Mouse (Mus musculus): ENCODE results near the gene Plekhg3.

Gene Plekhg3

GRCm38 (mm10) chr12:76552321-76552720, 21.6 kb downstream of the Plekhg3 start:
- no peak for DNase-seq (ENCODE audit: low spot score in 2 of 2)

- DNase-seq (ENCODE audit: low spot score in 2 of 2) = no peak
These were observed 22.3 kb downstream of the Plekhg3 start for GRCm38 (mm10) chr12:76552958-76553357.

DNA sequence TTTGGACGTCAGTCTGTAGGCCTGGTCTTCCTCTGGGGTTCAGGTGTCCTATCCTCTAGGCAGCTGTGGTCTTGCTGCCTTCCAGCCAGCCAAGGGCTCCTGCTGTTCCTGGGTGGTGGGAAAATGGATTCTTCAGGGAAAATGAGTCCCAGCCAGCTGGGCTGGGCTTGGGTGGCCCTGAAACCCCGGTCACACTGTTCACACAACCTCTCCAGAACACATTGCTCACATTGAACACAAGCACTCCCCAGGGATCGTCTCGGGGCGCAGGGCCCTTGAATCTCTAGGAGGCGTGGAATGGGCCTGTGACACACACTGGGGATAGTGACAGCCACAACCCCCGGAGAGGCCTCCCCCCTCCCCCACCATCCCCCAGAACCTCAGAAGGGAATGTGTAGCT, 23.2 kb downstream of the Plekhg3 start:
- DNase-seq (ENCODE audit: low spot score in 2 of 2) = no peak

- DNase-seq (ENCODE audit: low spot score in 2 of 2) = no peak
These were observed 23.7 kb downstream of the Plekhg3 start for GRCm38 (mm10) chr12:76554392-76554791.

DNA sequence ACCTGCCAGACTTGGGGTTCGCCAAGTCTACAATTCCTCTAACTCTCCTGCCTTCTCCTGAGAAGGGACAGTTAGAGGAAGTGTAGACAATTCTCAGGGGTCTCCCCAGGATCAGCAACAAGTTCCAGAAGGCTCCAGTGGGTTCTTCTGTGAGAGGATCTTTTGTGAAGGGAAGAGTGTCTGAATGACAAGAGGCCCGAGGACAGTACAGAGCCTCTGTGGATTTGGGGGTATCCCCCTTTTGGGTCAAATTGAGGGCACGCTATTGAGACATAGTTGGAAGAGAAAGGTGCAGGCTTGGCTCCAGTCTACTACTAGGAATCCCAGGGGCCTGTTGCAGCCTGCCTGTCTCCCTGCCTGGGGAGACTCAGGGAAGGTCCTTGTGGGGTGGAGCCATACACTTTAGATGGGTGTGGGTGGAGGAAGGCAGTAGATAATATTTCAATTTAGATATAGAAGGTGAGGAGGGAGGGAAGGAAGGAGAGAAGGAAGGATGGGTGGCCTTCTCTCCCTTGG, 24.2 kb downstream of the Plekhg3 start:
- no peak for DNase-seq (ENCODE audit: low spot score in 2 of 2)

DNA sequence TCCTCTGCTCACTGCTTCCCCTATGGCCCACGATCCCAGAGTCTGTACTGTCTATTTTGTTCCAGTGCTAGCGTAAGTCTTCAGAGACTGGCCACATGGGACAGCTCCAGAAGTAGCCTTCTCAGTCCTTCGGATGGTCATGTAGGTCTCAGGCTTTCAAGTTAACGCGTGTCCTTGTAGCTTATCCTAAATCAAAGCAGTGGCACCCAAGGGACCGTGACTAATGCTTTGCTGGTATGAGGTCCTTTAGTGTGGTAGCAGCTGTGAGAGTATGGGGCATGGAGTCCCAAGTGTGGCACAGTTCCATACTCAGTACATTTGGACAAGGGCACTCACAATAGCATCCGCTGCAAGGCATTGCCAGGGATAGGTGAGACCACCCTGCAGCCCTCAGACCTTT, 25.5 kb downstream of the Plekhg3 start:
- DNase-seq (ENCODE audit: low spot score in 2 of 2) = no peak

GRCm38 (mm10) chr12:76556745-76557389, 26.2 kb downstream of the Plekhg3 start:
- DNase-seq (ENCODE audit: low spot score in 2 of 2) = no peak

- no peak for DNase-seq (ENCODE audit: low spot score in 2 of 2)
These were observed 27.5 kb downstream of the Plekhg3 start for GRCm38 (mm10) chr12:76558206-76558605.

DNA sequence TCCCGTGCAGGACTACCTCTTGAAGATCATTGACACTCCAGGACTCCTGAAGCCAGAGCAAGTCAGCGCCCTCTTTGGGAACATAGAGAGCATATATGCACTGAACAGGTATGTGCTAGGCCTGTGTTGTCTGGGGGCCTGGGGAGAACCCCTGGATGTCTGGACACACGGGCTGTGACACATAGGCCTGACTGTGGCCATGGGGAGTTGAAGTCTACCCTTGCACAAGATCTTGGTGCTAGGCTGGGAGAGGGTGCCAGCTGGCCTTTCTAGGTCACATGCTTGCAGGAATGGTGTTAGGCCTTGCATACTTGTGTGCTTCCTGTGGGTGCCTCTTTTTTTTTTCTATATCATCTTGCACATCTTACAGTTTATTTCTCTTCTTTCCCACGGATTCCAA, 31.5 kb downstream of the Plekhg3 start:
- DNase-seq (ENCODE audit: low spot score in 2 of 2) = no peak

DNA sequence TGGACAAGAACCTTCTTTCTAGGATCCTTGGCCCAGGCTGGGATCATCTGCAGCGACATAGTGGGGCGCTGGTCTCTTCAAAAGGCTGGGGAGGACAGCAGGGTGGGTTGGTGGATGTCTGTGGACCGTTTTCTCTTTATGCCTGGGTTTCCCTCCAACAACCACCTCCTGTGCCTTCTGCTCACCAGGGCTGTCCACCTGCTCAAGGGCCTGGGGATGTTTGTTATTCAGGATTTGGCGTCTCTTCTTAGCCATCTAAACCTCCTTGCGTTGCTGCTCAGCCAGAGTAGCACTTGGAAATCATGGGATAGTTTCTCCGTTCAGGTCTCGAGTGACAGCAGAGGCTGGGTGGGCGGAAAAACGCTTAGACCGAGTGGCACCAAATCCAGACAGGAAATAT, 35.6 kb downstream of the Plekhg3 start:
- DNase-seq (ENCODE audit: low spot score in 2 of 2) = no peak

GRCm38 (mm10) chr12:76570221-76570940, 39.7 kb downstream of the Plekhg3 start:
- DNase-seq (ENCODE audit: low spot score in 2 of 2) = no peak

- DNase-seq (ENCODE audit: low spot score in 2 of 2) = no peak
These were observed 40.6 kb downstream of the Plekhg3 start for GRCm38 (mm10) chr12:76571266-76571665.

DNA sequence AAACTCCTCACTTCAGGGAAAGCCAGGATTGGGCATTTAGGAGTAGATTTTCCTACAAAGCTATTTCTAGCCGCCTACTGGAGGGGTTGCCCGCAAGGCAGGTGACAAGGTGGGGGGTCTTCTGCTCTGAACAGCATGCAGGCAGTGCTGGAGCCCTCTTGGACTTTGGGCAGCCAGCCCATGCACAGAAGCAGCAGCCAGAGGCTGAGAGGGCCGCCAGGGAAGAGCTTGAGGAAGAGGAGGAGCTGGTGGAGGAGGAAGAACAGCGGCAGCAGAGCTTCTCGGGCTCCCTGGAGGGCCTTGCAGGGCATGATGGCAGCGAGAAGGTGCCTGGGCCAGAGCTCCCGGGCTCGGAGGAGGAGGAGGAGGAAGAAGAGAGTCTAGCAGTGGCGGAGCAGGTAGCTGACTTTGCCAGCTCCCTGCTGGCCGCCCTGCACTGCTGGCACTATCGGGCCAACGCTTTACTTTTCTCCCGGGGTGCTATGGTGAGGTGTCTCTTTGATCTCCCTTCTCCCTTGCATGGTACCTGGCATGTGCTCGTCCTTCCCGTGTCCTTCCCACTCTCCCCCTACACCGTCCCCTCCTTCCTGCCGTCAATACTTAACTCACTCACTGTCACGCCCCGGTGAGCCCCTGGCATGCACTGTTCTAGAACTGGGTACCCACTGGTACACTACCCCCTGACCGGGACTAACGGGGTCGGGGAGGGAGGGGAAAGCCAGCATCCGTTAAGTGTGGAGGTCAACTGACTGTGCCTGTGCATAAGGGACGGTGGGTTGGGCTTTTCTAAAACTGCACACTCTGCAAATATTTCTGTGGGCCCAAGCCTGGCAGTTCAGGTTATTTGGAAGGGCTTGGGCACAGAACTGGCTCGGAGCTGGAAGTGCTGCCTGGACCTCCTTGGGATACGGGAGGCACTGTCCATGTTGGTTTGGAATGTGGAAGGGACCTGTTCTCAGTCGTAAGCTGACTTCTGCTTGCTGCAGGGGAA, 41.9 kb downstream of the Plekhg3 start:
- DNase-seq (ENCODE audit: low spot score in 2 of 2) = no peak

DNA sequence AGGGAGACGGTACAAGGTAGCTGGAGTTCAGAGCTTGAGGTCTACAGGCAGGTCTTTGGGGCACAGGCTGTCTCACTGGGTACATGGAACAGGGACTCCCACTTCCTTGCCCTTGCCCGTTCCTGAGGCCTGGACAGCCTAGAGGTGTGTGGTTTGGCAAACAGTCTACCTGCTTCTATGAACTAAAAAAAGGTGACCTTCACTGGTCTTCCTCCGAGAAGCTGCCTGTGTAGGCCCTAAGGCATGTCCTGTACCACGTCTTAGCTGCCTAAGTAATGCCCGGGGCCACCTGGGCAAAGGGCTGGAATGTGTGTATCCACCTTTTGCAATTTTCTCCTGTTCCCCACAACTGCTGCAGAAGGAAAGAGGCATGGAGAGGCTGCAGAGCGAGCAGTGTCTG, 42.7 kb downstream of the Plekhg3 start:
- no peak for DNase-seq (ENCODE audit: low spot score in 2 of 2)

DNA sequence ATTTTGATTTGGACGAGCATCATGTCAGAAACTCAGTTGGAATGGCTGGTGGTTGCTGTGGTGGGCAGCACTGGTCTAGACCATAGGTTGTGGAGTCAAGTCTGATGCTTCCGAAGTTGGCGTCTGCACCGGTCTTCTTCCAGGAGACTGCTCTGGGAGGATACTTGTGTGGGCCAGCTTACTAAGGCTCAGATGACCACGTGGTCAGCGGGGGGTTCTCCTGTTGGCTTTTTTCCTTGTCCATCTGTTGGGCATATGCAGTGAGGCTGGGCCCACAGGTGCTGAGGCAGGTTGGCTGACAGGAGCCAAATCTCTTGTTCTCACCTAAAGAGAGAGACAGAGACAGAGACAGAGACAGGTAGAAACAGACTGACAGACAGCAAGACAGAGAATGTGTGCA, 44.1 kb downstream of the Plekhg3 start:
- no peak for DNase-seq (ENCODE audit: low spot score in 2 of 2)

GRCm38 (mm10) chr12:76576061-76576460, 45.4 kb downstream of the Plekhg3 start:
- no peak for DNase-seq (ENCODE audit: low spot score in 2 of 2)

- no peak for DNase-seq (ENCODE audit: low spot score in 2 of 2)
These were observed 46.1 kb downstream of the Plekhg3 start for GRCm38 (mm10) chr12:76576806-76577205.

- DNase-seq (ENCODE audit: low spot score in 2 of 2) = no peak
These were observed 47.2 kb downstream of the Plekhg3 start for GRCm38 (mm10) chr12:76577858-76578257.

GRCm38 (mm10) chr12:76578465-76578864, 47.8 kb downstream of the Plekhg3 start:
- DNase-seq (ENCODE audit: low spot score in 2 of 2) = no peak

DNA sequence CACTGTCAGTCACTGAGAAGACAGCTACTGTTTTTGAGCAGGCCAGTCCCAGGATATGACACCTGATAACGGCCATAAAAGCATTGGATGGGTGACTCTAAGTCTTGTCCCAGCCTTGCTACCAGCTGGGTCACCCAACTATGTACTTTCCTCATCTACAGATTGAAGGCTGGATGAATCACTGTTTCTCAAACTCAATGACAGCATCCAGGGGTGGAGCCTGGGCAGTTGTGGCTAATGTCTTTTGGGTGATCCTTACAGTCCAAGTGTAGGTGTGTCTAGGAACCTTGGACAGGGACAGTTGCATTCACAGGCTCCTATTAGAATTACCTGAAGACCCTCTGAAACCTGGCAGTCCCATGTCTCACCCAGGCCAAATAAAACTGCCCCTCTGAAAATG, 49.1 kb downstream of the Plekhg3 start:
- no peak for DNase-seq (ENCODE audit: low spot score in 2 of 2)

GRCm38 (mm10) chr12:76582139-76582538, 51.4 kb downstream of the Plekhg3 start:
- no peak for DNase-seq (ENCODE audit: low spot score in 2 of 2)

GRCm38 (mm10) chr12:76582841-76583240, 52.1 kb downstream of the Plekhg3 start:
- peak in 1 of 2 experiments; percentile 54 for DNase-seq (ENCODE audit: low spot score in 2 of 2)
